Mouse (Mus musculus) intestine, postnatal 0 days (tissue): ENCODE measurements around the gene Folr1. TPM values are rescaled to one million over a fixed set of nuclear protein-coding genes. Genes with fewer than 3 reads are reported as not detected.
A peak's percentile ranks its signal among the peaks of the same experiment; 100 is the strongest.

Experiments
- ATAC-seq: fragments of 200-750 bp; cut with Nextera tagmentation; 2 replicates; pipeline ENCODE4 v1.8.0; 2017; ENCODE audit warnings: mild to moderate bottlenecking, moderate TSS enrichment, moderate library complexity
- H3K27ac ChIP-seq: fragments of 300-500 bp; sonication (generic); 2 replicates; pipeline ENCODE4 v1.5.1; 2014; ENCODE audit warnings: mild to moderate bottlenecking, low read depth, low read length, moderate library complexity
- H3K27me3 ChIP-seq: fragments of 300-500 bp; sonication (generic); replicated peaks from 2 replicates; pipeline ENCODE4 v1.6.1; 2014; ENCODE audit warnings: low read length, mixed read lengths; ENCODE audit not compliant: control insufficient read depth, insufficient read depth
- H3K36me3 ChIP-seq: fragments of 300-500 bp; sonication (generic); 2 replicates; pipeline ENCODE4 v1.6.1; 2014; ENCODE audit warnings: mild to moderate bottlenecking, moderate library complexity; ENCODE audit not compliant: control insufficient read depth, insufficient read depth
- H3K4me1 ChIP-seq: fragments of 300-500 bp; sonication (generic); replicated peaks from 2 replicates; pipeline ENCODE4 v1.6.1; 2014; ENCODE audit warnings: antibody characterized with exemption, low read length, mixed read lengths; ENCODE audit not compliant: control insufficient read depth, insufficient read depth
- H3K4me2 ChIP-seq: fragments of 300-500 bp; sonication (generic); replicated peaks from 2 replicates; pipeline ENCODE4 v1.6.1; 2014; ENCODE audit warnings: low read depth, mild to moderate bottlenecking, moderate library complexity
- H3K4me3 ChIP-seq: fragments of 300-500 bp; sonication (generic); 2 replicates; pipeline ENCODE4 v1.5.1; 2014; ENCODE audit warnings: low read depth, low read length
- H3K9ac ChIP-seq: fragments of 300-500 bp; sonication (generic); 2 replicates; pipeline ENCODE4 v1.6.1; 2014; ENCODE audit warnings: mild to moderate bottlenecking, low read depth, low read length
- H3K9me3 ChIP-seq: fragments of 300-500 bp; sonication (generic); 2 replicates; pipeline ENCODE4 v1.6.1; 2016; ENCODE audit warnings: mixed run types; ENCODE audit not compliant: control insufficient read depth
- CTCF ChIP-seq: sonication (generic); IDR thresholded peaks from 2 replicates; pipeline ENCODE4 v1.5.1; 2016; ENCODE audit warnings: low read depth, mild to moderate bottlenecking, control low read depth, antibody characterized with exemption, moderate library complexity
- WGBS: fragments of 180-500 bp; shearing (Covaris S2); extraction: QIAGEN DNeasy Blood & Tissue Kit; methylation state at CpG from one replicate; pipeline ENCODE4 v1.1.7; 2014; 5-methylcytosine and 5-hydroxymethylcytosine counted together
- polyA plus RNA-seq: library from polyadenylated mRNA; unstranded; fragments of >200 nt; fragmentation: Nextera tagmentation; extraction: Ambion mirVana; gene quantifications from 2 replicates; pipeline ENCODE4 v1.2.1, GENCODE M21; 2015

Gene Folr1
- polyA plus RNA-seq, 1 experiment from 2014 or later: 521 TPM

DNA sequence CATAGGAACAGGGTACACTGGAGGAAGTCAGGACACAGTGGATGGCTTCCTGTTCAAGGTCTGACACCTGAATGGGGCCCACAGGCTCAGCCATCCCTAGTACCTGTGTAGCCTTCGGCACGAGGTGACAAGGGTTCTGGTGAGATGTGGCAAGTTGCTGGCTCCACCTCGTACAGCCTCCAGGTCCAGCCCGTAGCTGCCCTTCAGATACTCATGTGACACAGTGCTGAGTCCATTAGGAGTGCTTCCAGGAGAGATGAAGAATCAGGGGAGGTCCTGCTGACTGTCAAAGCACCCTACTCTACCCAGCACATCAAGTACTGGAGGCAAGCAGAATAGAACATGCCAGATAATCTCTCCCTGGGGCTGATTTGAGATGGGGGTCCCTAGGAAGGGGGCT, 38.2 kb downstream of the Folr1 start:
- H3K4me1 ChIP-seq: no peaks in the 10 kb centered on the region
- TF ChIP-seq CTCF: no peak

DNA sequence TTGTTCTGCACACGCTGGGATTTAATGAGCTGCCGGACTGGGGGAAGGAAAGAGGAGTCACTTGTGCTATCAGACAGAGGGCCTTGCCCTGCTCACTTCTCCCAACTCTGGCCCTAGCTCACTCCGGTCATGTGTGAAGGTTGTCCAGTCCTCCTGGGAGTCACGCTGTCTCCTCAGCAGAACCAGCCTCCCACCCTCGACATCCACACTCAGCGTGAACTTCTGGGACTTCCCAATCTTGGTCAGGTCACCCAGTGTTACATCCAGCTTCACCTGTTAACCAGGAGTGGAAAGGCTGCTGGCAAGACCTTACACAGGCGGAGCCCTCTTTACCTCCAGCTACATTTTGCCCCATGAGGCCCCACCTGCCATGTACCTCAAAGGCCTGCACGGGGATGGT, 39.2 kb downstream of the Folr1 start:
- Histone ChIP-seq H3K4me3 (no peak overlapping the region), H3K9me3 (no peaks in the 10 kb centered on the region), H3K9ac (no peak overlapping the region), H3K27me3 (no peaks in the 10 kb centered on the region), H3K36me3 (peaks cover 74% of the 10 kb centered on the region), H3K27ac (no peak overlapping the region), H3K4me2 (no peak overlapping the region), H3K4me1 (no peaks in the 10 kb centered on the region)
- no peak for TF ChIP-seq CTCF
- ATAC-seq: no peak
- 97% methylated on average over 8 of the region's 8 CpGs for WGBS

More for the DNA sequence above, 38.2 kb downstream of the Folr1 start:
- Histone ChIP-seq H3K36me3 (peaks cover 64% of the 10 kb centered on the region), H3K4me2 (no peak overlapping the region), H3K27me3 (no peaks in the 10 kb centered on the region), H3K9me3 (no peaks in the 10 kb centered on the region), H3K4me3 (no peak overlapping the region), H3K27ac (no peak overlapping the region), H3K9ac (no peak overlapping the region)
- WGBS: 74% methylated on average over 4 of the region's 4 CpGs
- ATAC-seq: no peak

DNA sequence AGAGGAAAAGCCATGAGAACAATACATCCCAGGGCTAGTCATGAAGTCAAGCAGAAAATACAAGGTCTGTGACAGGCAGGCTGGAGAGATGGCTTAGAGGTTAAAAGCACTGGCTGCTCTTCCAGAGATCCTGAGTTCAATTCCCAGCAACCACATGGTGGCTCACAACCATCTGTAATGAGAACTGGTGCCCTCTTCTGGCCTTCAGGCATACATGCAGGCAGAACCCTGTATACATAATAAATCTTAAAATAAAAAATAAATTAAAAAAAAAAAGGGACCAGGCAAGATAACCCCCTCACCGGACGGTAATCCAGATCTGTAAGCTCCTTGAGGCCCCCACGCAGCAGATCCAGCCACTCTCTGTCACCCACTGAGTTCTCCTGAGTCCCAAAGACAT, 40.2 kb downstream of the Folr1 start:
- no peaks in the 10 kb centered on the region for H3K9me3 ChIP-seq
- H3K27ac ChIP-seq: no peak overlapping the region
- no peak for ATAC-seq
- H3K9ac ChIP-seq: no peak overlapping the region
- TF ChIP-seq CTCF: peak; percentile 40
- peaks cover 84% of the 10 kb centered on the region for H3K36me3 ChIP-seq
- H3K27me3 ChIP-seq: no peaks in the 10 kb centered on the region
- H3K4me2 ChIP-seq: no peak overlapping the region
- no peak overlapping the region for H3K4me3 ChIP-seq
- 97% methylated on average over 3 of the region's 3 CpGs for WGBS
- no peaks in the 10 kb centered on the region for H3K4me1 ChIP-seq

DNA sequence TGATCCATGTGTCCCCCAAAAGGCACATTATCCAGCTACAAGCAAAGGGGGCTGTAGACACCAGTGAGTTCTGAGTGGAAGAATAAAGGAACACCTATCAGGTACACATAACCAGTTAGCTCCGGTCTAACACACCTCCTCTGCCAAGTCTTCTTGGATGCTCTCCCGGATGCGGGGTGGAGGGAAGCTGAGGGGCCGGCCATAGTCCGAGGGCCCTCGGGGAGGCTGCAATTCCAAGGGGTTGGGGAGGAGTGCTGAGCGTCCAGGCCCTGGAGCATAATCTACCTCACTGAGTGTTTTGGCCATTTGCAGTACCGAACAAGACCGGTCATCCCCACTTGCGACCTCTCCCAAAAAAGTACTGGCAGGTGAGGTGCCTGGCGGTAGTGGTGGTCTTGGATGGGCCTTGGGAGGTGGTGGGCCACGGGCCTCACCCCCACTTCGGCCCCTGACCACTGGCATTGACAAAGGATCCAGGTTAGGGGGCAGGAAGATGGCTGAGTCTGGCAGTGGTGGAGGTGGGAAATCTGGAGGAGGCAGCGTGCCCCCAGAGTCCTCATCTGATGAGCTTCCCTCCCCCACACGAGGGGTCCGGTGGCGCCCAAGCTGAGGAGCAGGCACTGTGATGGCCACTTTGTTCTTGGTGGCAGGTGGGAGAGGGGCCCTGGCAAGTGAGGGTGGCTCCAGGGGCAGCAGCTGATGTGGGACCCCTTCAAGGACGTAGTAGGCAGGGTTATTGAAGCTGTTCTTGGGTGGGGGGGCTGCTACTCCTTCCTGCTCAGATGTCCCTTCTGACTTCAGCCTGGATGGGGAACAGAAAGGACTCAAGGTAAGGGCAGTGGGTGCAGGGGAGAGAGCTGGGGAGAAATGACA, 46.6 kb downstream of the Folr1 start:
- WGBS: 88% methylated on average over 17 of the region's 18 CpGs

DNA sequence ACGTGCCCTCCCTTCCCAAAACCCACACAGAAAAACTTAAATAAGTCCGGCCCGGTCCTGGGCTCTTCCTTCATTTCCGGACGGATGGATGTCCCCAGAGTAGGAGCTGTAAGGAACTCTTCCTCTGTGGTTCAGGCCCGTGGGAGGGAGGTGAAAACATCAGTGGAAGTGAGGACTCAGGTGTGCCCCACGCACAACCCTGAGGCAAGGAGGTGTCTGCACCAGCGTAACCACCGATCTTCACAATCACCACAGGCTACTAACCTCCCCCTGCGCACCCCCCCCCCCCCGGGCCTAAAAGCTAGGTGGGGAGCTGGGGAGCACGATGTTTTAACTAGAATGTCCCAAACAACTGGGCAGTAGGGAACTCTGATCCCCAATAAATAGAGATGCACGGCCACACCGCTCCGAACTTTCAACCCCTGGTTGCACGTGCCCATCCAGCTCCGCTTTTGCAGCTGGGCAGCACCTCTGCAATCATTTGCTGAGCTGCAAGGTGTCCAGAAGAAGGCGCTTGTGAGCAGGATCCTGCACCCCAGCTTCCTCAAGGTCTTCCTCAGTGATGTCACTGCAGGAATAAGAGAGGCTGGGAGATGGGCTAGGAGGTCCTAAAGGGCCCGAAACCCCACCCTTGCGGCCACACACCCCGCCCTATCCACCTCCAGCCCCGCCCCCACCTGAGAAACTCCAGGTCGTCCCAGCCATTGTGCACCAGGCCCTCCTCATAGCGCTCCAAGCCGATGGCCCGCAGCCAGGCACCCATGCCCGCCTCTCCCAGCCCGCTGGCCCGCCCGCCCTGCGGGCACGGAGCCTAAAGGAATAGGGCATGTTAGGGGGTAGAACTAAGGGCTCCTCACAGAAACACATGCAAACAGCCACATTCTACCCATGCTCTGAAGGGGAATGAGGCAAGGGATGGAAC, 47.5 kb downstream of the Folr1 start:
- peak; percentile 71 for TF ChIP-seq CTCF
- WGBS: 51% methylated on average over 32 of the region's 32 CpGs

More for the DNA sequence above, 46.6 kb downstream of the Folr1 start:
- Histone ChIP-seq H3K27me3 (peaks cover 28% of the 10 kb centered on the region), H3K36me3 (peaks cover 50% of the 10 kb centered on the region), H3K9me3 (no peaks in the 10 kb centered on the region), H3K4me1 (peaks cover 14% of the 10 kb centered on the region; the same call in 1 of the 2 replicates), H3K9ac (no peak overlapping the region), H3K27ac (no peak overlapping the region), H3K4me2 (no peak overlapping the region), H3K4me3 (no peak overlapping the region)
- TF ChIP-seq CTCF: no peak
- ATAC-seq: no peak

More for the DNA sequence above, 47.5 kb downstream of the Folr1 start:
- Histone ChIP-seq H3K4me2 (no peak overlapping the region), H3K27me3 (peaks cover 37% of the 10 kb centered on the region), H3K9ac (no peak overlapping the region), H3K9me3 (no peaks in the 10 kb centered on the region), H3K4me1 (peaks cover 14% of the 10 kb centered on the region; the same call in 1 of the 2 replicates), H3K4me3 (no peak overlapping the region), H3K36me3 (peaks cover 41% of the 10 kb centered on the region), H3K27ac (no peak overlapping the region)
- peak; percentile 24 for ATAC-seq
